Mouse (Mus musculus) brain, embryonic 14.5 days (tissue): ENCODE measurements around the gene Myzap.

ENCODE experiments used
- CTCF ChIP-seq: fragments of 200-500 bp; IDR thresholded peaks from 2 replicates; pipeline ENCODE4 v1.5.1; 2012; ENCODE audit warnings: inconsistent platforms, mild to moderate bottlenecking, moderate library complexity, borderline replicate concordance; ENCODE audit not compliant: insufficient read depth, insufficient read length; ENCODE audit errors: extremely low read depth
- POLR2A ChIP-seq: fragments of 200-500 bp; IDR thresholded peaks from 2 replicates; pipeline ENCODE4 v1.6.1; 2012; ENCODE audit warnings: mild to moderate bottlenecking, inconsistent platforms, borderline replicate concordance; ENCODE audit not compliant: poor library complexity, insufficient read depth, insufficient read length, severe bottlenecking; ENCODE audit errors: extremely low read depth

DNA sequence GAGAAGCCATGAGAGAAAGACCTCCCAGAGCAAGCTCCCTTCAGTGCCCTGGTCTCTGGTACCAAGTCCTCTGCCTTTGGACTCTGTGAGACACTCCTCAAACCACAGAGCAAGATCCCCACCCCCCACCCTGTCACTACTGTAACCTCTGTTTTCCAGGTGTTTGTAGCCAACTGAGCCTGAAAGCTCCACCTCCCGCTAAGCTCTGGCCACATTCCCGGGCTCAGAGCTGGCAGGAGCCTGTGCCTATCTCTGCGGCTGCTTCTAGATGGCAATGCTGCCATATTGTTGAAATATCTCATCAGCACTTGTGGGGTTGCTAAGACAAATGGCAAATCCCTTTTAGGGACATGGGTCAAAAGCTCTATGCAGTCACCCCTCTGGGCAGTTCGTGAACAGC, 19.7 kb upstream of the Myzap start:
- TF ChIP-seq CTCF, result no peak
- no peak for TF ChIP-seq POLR2A
